Mouse (Mus musculus) kidney, postnatal 0 days (tissue): ENCODE measurements around the gene Cttnbp2nl. TPM values are rescaled to one million over a fixed set of nuclear protein-coding genes. Genes with fewer than 3 reads are reported as not detected.

Experiments used
- ATAC-seq: fragments of 200-750 bp; cut with Nextera tagmentation; replicated peaks from 2 replicates; pipeline ENCODE4 v1.8.0; 2017; ENCODE audit warnings: low read depth, moderate number of reproducible peaks, moderate TSS enrichment, moderate library complexity; ENCODE audit not compliant: low FRiP score
- DNase-seq: peaks from one replicate; pipeline ENCODE4 v3.0.0-alpha.2; 2016; ENCODE audit warnings: low spot score
- H3K27ac ChIP-seq: fragments of 300-500 bp; sonication (generic); 2 replicates; pipeline ENCODE4 v1.5.1; 2014; ENCODE audit warnings: mild to moderate bottlenecking
- H3K27me3 ChIP-seq: fragments of 300-500 bp; sonication (generic); 2 replicates; pipeline ENCODE4 v1.6.1; 2014; ENCODE audit warnings: low read length, mixed read lengths; ENCODE audit not compliant: insufficient read depth
- H3K36me3 ChIP-seq: fragments of 300-500 bp; sonication (generic); 2 replicates; pipeline ENCODE4 v1.6.1; 2014; ENCODE audit warnings: low read length, mixed read lengths; ENCODE audit not compliant: insufficient read depth
- H3K4me1 ChIP-seq: fragments of 300-500 bp; sonication (generic); replicated peaks from 2 replicates; pipeline ENCODE4 v1.6.1; 2014; ENCODE audit warnings: antibody characterized with exemption, low read length, mixed read lengths; ENCODE audit not compliant: insufficient read depth
- H3K4me2 ChIP-seq: fragments of 300-500 bp; sonication (generic); 2 replicates; pipeline ENCODE4 v1.6.1; 2014; ENCODE audit warnings: mild to moderate bottlenecking, low read length, moderate library complexity, mixed read lengths
- H3K4me3 ChIP-seq: fragments of 300-500 bp; sonication (generic); replicated peaks from 2 replicates; pipeline ENCODE4 v1.5.1; 2014; ENCODE audit warnings: low read depth, low read length
- H3K9ac ChIP-seq: fragments of 300-500 bp; sonication (generic); 2 replicates; pipeline ENCODE4 v1.6.1; 2014; ENCODE audit warnings: low read depth, low read length
- H3K9me3 ChIP-seq: fragments of 300-500 bp; sonication (generic); replicated peaks from 2 replicates; pipeline ENCODE4 v1.6.1; 2016; ENCODE audit warnings: low read length, inconsistent platforms, mixed read lengths
- CTCF ChIP-seq: IDR thresholded peaks from 2 replicates; pipeline ENCODE4 v1.5.1; 2016; ENCODE audit warnings: antibody characterized with exemption, low read depth, mild to moderate bottlenecking, moderate library complexity
- WGBS: fragments of 180-500 bp; shearing (Covaris S2); extraction: QIAGEN DNeasy Blood & Tissue Kit; methylation state at CpG from one replicate; pipeline ENCODE4 v1.1.7; 2014; 5-methylcytosine and 5-hydroxymethylcytosine counted together
- polyA plus RNA-seq: library from polyadenylated mRNA; unstranded; fragments of >200 nt; fragmentation: Nextera tagmentation; extraction: Ambion mirVana; gene quantifications from 2 replicates; pipeline ENCODE4 v1.2.1, GENCODE M21; 2015

Cttnbp2nl gene
- polyA plus RNA-seq, 1 experiment from 2014 or later, result 26.5 TPM

GRCm38 (mm10) chr3:104993800-104994199 is 59.1 kb downstream of the Cttnbp2nl start:
- H3K27me3 ChIP-seq, result no peaks in the 10 kb centered on the region
- H3K4me3 ChIP-seq, result no peak overlapping the region
- H3K27ac ChIP-seq, result peak overlapping the region; percentile 60
- H3K9me3 ChIP-seq, result no peaks in the 10 kb centered on the region
- no peaks in the 10 kb centered on the region; the same call in 1 of the 2 replicates for H3K4me1 ChIP-seq
- no peak overlapping the region for H3K4me2 ChIP-seq
- H3K9ac ChIP-seq, result no peak overlapping the region
- DNase-seq (peak; percentile 63), ATAC-seq (no peak; the same call in 1 of the 2 replicates)
- WGBS, result 34% methylated on average over 4 of the region's 4 CpGs
- TF ChIP-seq CTCF, result no peak
- H3K36me3 ChIP-seq, result no peaks in the 10 kb centered on the region

DNA sequence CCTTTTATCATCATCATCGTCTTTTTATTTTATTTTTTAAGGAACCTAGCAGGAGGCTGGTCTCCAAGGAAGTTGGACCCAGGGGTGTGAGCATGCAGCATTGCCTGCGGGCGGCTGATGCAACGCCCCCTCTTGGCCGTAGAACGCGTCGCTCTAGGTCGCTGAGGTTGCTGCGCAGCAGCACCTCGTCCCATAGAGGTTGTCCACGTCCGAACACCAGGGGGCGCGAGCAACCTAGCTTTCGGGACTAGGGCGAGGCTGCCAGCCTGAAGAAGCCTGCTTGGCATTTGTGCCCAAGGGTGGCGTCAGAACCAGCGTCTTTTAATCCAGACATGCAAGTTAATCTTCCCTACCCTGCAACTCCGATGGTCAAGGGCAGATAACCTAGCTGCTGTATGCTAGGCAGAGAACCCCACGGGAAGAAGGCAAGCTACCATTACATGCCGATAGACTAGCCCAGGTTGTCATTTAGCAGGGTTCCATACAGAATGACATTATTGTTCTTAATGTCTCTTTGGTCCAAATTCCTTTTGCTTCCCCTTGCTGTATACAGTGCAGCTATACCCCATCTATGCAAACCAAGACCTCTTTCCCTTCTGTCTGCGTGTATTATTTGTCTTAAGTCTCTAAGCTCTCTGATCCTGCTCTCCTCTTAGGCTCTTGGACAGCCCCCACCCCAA is 60.1 kb downstream of the Cttnbp2nl start:
- Histone ChIP-seq H3K36me3 (no peaks in the 10 kb centered on the region), H3K4me1 (no peaks in the 10 kb centered on the region; the same call in 1 of the 2 replicates), H3K27me3 (no peaks in the 10 kb centered on the region), H3K9me3 (no peaks in the 10 kb centered on the region), H3K27ac (no peak overlapping the region), H3K4me2 (peak overlapping the region; percentile 25; the same call in 1 of the 2 replicates), H3K4me3 (no peak overlapping the region), H3K9ac (no peak overlapping the region)
- ATAC-seq (peak; percentile 85), DNase-seq (peak; percentile 89)
- 15% methylated on average over 23 of the region's 23 CpGs for WGBS
- TF ChIP-seq CTCF, result peak; percentile 98

- H3K4me1 ChIP-seq, result no peaks in the 10 kb centered on the region; the same call in 1 of the 2 replicates
- H3K9ac ChIP-seq, result no peak overlapping the region
- H3K27ac ChIP-seq, result no peak overlapping the region
- DNase-seq (no peak), ATAC-seq (no peak)
- H3K4me2 ChIP-seq, result no peak overlapping the region
- 56% methylated on average over 5 of the region's 5 CpGs for WGBS
- no peak for TF ChIP-seq CTCF
- no peaks in the 10 kb centered on the region for H3K36me3 ChIP-seq
- no peak overlapping the region for H3K4me3 ChIP-seq
- no peaks in the 10 kb centered on the region for H3K27me3 ChIP-seq
- H3K9me3 ChIP-seq, result no peaks in the 10 kb centered on the region
Observed at GRCm38 (mm10) chr3:104991703-104992102, 61.2 kb downstream of the Cttnbp2nl start.

GRCm38 (mm10) chr3:104987884-104988283 is 65.1 kb downstream of the Cttnbp2nl start:
- no peak for DNase-seq
- H3K36me3 ChIP-seq, result no peaks in the 10 kb centered on the region
- 65% methylated on average over 5 of the region's 5 CpGs for WGBS
- H3K4me2 ChIP-seq, result no peak overlapping the region
- H3K27ac ChIP-seq, result no peak overlapping the region
- H3K4me3 ChIP-seq, result no peak overlapping the region
- no peaks in the 10 kb centered on the region for H3K4me1 ChIP-seq
- TF ChIP-seq CTCF, result no peak
- no peaks in the 10 kb centered on the region for H3K27me3 ChIP-seq
- no peaks in the 10 kb centered on the region for H3K9me3 ChIP-seq
- no peak overlapping the region for H3K9ac ChIP-seq
- no peak for ATAC-seq

GRCm38 (mm10) chr3:104979735-104980134 is 73.2 kb downstream of the Cttnbp2nl start:
- no peaks in the 10 kb centered on the region for H3K27me3 ChIP-seq
- no peak for DNase-seq
- H3K4me2 ChIP-seq, result no peak overlapping the region
- 75% methylated on average over 5 of the region's 5 CpGs for WGBS
- no peak overlapping the region for H3K4me3 ChIP-seq
- no peaks in the 10 kb centered on the region for H3K9me3 ChIP-seq
- no peaks in the 10 kb centered on the region for H3K36me3 ChIP-seq
- no peak overlapping the region for H3K9ac ChIP-seq
- H3K27ac ChIP-seq, result no peak overlapping the region
- H3K4me1 ChIP-seq, result no peaks in the 10 kb centered on the region
- ATAC-seq, result no peak
- no peak for TF ChIP-seq CTCF

- H3K4me1 ChIP-seq, result no peaks in the 10 kb centered on the region
- H3K27ac ChIP-seq, result no peak overlapping the region
- H3K9ac ChIP-seq, result peak overlapping the region; percentile 75
- DNase-seq (peak; percentile 87), ATAC-seq (peak; percentile 81)
- TF ChIP-seq CTCF, result peak; percentile 78
- 1% methylated on average over 49 of the region's 49 CpGs for WGBS
- H3K4me3 ChIP-seq, result peak overlapping the region; percentile 57
- H3K9me3 ChIP-seq, result no peaks in the 10 kb centered on the region
- H3K27me3 ChIP-seq, result 0 out of 2 replicates have a peak, but pooled peaks cover 1% of the 10 kb centered on the region
- peak overlapping the region; percentile 93 for H3K4me2 ChIP-seq
- no peaks in the 10 kb centered on the region for H3K36me3 ChIP-seq
Observed at GRCm38 (mm10) chr3:104967548-104968300, 85.2 kb downstream of the Cttnbp2nl start.
